Mouse (Mus musculus) adrenal gland, adult 8-10 months (tissue): Measurements from ENCODE around the gene Eid2. TPM values are rescaled to one million over a fixed set of nuclear protein-coding genes. Genes with fewer than 3 reads are reported as not detected.
"Not testable (repeated sequence)": the region's sequence is repeated elsewhere in the genome, so short reads cannot be mapped to it uniquely, and the experiment has no call there.

Experiments
- DNase-seq: peaks from one replicate; pipeline ENCODE4 v3.0.0; 2022
- total RNA-seq, 4 experiments: library from RNA; stranded (reverse); gene quantifications; 2 replicates each; pipeline ENCODE4 v1.2.4; 2022

Gene Eid2
- 10 to 100 TPM; 22.6 to 28.2 (median 24.6) TPM for total RNA-seq

DNA sequence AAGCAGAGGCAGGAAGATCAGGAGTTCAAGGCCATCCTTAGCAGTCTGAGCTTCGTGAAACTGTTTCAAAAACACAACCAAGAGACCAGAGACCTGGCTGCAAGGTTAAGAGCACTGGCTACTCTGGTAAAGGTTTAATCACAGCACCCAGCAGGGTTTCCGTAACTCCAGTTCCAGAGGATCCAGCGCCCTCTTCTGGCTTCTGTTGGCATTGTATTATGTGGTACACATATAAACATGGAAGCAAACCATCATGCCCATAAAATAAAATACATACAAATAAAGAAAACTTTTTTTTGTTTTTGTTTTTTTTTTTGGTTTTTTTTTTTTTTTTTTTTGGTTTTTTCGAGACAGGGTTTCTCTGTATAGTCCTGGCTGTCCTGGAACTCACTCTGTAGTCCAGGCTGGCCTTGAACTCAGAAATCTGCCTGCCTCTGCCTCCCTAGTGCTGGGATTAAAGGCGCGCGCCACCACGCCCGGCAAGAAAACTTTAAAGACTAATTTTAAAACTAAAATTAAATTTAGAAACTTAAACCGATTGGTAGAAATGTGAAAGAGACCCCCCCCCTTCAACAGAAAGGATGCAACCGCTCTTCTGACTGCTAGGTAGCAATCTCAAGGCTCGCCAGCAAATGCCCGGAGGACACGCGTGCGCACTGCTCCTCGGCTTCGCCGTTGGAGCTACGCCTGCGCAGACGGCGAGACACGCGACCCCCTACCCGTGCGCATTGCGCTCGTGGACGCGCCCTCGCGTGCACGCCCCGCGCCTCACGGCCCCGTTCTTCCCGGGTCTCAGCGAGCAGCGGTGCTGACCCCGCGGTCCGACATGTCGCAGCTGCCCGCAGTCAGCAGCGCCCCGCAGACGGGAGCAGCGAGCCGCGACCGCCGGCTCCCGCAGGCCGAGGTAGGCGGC lies at the start of gene Eid2:
Eid2 (plus strand) TSS at position 753 of the 913 bp plus-strand sequence.
- DNase-seq = peak; percentile 75

DNA sequence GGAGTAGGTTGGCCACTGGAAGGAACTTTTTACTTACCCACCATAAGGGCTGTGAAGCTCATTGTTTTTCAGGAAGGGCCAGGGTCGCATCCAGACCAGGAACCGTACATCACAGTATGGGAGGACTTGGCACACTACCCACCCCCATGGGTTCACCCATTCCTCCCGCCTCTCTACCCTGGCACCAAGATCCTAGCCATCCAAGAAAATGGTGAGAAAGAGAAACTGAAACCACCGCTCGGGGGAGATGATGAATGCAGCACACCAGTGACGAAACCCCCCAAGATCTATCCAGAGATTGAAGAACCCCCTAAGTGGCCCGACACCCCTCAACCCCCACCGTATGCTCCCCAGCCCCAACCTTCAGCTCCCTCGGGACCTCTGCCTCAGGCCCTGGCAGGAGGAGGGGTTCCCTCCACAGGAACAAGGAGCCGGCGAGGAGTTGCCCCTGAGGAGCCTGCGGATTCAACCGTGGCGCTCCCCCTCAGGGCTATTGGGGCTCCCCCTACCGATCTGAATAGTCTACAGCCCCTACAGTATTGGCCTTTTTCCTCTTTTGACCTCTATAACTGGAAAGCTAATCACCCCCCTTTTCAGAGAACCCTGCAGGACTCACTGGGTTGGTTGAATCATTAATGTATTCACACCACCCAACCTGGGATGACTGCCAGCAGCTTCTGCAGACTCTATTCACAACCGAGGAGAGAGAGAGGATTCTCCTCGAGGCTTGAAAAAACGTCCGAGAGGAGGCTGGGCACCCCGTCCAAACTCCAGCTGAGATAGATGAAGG lies 48.5 kb upstream of the Eid2 start:
- DNase-seq = not testable (repeated sequence)

DNA sequence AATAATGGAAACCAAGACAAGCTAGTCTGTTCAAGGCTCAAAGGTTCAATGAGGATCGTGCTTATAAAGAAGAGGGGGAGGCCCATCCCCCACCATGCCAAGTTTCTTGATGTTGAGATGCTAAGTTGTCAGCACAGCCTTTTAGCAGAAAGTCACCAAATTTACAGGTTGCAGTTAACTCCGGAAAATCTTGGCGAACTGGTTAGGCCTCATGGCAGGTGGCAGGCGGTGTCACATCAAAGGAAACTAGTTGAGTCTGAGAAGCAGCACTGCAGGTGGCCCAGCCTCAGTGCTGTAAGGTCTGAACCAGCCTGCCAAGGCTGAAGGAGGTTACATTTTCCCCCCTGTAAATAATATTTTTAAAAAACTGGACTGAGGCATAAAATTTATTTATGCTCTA lies 40.8 kb upstream of the Eid2 start:
- DNase-seq = not testable (repeated sequence)

DNA sequence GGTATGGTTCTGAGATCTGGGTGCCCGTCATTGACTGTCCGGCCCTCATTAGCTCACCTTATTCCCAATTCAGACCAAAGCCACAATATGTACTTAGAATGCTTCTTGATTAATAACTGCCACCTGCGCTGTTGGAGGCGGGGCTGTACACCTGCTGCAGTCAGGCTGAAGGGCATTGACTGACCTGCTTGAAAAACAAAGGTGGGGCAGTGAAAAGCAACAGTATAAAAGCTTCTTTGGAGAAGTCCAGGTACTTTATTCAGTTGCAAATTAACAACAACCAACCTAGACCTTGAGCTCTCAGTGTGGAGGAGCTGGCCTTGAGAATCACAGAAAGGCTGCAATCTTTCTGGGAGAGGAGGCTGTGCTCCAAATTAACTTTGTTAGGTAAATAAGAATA lies 40.3 kb upstream of the Eid2 start:
- not testable (repeated sequence) for DNase-seq

DNA sequence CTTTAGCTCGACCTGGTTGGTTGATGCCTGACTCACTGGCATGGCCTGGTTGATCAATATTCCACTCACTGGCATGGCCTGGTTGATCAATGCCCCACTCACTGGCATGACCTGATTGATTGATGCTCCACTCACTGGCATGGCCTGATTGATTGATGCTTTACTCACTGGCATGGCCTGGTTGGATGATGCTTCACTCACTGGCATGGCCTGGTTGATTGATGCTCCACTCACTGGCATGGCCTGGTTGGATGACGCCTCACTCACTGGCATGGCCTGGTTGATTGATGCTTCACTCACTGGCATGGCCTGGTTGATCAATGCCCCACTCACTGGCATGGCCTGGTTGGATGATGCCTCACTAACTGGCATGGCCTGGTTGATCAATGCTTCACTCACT lies 23.7 kb upstream of the Eid2 start:
- not testable (repeated sequence) for DNase-seq

DNA sequence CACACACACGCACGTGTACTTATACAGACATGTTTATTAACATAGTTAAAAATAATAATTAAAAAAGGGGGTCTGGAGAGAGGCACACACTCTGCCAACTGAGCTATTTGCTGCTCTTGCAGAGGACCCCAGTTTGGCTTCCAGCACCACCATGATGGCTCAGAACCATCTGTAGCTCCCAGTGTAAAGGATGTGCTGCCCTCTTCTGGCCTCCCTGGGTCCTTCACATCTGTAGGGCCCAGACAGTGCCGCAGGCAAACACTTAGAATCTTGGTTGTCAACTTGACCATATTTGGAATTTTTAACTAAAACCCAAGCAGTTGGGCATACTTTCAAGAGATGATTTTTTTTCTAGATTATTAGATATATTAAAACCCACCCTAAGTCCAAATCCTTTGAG lies 18.7 kb upstream of the Eid2 start:
- DNase-seq = no peak

DNA sequence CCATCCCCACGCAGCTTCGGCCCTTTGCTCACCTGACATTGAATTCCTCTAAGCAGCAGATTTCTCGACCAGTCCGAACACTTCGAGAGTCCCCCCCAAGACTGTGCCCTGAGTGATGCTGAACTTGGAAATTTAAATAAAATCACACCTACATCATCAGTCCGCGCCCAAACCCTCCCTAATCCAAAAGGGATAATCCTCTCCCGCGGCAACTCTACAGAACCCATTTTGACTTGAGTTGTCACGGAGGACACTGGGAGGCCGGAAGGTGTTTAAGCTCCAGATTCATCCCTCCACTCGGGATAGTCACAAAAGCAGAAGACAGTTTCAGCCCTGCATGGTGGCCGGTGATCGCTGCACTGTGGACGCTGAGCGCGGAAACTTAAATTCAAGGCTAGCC lies 15.7 kb upstream of the Eid2 start:
- no peak for DNase-seq

DNA sequence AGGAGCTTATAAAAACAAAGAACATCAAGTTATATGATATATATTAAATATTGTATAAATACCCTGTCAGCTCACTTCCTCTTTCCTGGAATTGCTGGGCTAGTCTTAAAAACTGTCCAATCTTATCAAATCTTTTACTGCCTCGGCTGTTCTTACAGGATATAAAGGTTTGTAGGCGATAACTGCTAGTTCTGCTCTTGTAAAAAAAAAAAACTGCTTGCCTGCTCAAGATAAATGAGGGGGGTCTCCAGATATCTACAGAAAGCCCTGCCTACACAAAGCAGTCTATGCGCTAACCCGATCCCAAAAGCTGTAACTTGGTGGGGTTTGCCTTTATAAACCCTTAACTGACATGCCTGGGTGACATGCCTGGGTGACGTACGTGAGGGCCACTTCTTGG lies 13.1 kb upstream of the Eid2 start:
- DNase-seq = no peak

DNA sequence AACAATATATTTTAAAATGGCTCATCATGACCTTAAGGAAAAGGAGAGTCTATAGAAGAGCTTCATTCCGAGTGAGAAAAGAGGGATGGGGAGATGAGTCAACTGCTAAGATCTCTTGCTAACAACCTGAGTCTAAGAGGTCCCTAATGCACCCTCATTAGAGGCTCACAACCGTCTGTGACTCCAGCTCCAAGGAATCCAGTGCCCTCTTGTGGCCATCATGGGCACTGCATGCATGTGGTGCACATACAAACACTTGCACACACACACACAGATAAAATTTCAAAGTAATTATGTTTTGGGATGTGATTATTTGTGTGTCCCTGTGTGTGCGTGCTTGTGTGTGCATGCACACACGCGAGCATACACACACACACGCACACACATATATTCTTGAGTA lies 12.2 kb upstream of the Eid2 start:
- no peak for DNase-seq

DNA sequence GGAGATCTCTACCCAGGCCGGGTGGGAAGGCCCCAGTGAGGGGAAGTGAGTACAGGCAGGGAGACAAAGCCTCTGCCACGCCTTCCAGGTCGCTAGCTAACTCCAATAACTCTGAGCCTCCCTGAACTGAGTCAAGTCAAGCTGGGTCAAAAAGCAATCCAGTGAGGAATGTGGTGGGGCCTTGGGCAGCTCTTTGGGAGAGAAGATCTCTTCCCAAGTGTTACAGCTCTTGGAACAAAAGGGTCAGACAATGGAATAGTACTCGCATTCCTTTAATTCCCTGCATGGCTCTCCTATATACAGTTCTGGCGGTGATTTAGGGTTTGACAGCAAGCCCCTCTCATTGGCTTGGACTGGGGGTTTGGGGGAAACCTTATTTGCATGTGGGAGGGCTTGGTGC lies 4.8 kb upstream of the Eid2 start:
- no peak for DNase-seq

DNA sequence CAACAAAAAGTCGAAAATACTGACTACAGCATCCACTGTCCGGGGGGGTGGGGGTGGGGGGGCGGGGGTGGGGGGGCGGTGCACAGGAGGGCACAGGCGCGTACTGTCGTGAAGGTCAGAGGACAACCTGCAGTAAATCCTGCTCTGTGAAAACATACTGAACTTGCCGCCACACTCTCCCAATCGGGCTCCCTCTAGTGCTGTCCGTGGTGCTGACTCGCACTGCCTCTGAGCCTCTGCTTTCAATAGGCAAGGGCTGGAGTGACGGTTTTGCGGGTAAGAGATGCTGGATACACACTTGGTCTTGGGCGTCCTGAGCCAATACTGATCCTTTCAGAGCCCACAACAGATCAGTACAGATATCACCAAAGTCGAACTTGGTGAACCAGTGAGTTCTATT lies 3.9 kb upstream of the Eid2 start:
- DNase-seq = peak; percentile 42

DNA sequence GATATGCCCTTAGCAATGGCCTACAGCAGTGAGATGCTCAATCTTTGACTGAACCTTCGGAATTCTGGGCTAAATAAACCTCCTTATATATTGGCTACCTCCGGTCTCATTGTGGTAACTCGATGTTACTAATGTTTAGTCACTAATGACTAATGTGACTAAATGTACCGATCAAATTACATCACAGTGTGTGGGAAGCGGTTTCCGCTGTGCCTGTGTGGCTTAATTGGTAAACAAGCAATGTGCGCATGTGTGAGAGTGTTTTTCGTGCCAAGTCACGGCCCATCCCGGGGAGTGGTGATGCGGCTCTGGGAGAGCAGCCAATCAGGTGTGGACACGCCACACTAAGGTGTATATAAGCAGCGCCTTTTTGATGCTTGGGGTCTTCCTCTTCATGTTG lies 2.3 kb upstream of the Eid2 start:
- no peak for DNase-seq

DNA sequence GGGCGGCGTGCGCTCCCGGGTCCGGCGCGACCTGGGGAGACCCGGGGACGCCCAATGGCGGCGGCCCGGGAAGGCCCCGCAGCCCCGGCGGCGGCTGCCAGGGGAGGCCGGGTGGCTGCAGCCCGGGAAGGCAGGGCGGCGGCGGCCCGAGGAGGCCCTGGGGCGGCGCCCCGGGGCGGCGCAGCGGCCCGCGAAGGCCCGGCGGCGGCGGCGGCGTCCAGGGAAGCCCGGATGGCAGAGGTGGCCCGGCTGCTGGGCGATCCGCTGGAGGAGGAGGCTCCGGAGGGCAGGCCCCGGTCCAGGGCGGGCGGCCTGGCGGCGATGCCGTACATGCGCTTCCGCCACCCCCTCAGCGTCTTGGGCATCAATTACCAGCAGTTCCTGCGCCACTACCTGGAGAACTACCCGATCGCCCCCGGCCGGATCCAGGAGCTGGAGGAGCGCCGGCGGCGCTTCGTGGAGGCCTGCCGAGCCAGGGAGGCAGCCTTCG lies 406 bp downstream of the Eid2 start:
- DNase-seq = peak; percentile 40

DNA sequence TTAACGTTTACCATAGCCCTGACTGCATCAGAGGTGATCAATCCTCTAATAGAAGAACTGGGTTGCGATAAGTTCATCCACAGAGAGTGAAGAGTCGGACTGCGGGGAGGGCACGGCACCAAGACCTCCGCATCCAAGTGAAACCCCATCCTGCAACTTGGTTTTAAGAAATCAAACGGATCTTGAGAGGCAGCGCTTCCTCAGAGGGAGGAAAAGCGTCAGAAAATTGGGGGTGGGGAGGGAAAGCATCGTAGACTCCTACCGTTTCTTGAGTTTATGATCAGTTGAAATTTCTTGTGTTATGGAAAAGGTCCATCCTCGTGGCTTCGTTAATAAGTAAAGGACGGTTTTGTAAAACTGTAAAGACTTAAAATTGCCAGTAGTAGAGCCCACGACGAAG lies 895 bp downstream of the Eid2 start:
- no peak for DNase-seq

DNA sequence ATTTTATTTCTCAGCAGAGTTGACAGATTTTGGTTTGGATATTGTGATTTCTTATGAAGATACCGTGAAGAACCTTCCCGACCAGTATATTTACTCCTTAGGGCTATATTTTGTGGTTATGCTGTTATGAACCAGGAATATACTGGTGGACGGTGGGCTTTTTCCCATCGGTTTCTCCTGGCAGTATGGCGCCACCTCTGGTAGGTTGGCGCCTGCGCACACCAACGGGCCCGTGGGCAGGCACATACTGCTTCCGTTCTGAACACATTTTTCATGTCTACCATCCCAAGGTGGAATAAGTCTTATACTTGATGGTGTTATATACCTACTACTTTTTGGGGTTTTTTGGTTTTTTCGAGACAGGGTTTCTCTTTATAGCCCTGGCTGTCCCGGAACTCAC lies 1.7 kb downstream of the Eid2 start:
- no peak for DNase-seq

DNA sequence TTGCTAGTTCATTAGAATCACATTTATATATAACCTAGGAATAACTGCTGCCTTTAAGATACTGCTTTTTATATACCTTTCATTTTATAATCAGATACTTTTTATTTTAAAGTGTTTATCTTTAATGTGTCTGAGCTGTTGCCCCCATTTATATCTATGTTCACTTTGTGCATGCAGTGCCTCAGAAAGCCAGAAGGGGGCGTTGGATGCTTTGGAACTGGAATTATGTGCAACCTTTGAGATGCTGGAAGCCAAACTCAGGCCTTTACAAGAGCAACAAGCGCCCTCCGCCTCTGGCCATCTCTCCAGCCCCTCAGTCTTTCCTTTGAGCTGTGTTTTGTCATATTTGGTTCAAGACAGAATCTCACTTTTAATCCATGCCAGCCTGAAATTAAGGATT lies 4.1 kb downstream of the Eid2 start:
- no peak for DNase-seq

DNA sequence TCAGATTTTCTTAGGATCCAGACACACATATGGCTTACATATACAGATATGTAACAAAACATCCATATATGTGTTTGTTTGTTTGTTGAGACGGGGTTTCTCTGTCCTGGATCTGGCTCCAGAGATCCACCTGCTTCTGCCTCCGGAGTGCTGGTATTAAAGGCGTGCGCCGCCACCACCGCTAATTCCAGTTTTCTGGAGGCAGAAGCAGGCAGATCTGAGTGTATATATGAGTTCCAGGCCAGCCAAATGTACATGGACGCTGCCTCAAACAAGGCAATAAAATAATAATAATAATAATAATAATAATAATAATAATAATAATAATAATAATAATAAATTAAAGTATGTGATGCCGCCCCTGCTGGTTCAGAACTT lies 9.5 kb downstream of the Eid2 start:
- DNase-seq = no peak

DNA sequence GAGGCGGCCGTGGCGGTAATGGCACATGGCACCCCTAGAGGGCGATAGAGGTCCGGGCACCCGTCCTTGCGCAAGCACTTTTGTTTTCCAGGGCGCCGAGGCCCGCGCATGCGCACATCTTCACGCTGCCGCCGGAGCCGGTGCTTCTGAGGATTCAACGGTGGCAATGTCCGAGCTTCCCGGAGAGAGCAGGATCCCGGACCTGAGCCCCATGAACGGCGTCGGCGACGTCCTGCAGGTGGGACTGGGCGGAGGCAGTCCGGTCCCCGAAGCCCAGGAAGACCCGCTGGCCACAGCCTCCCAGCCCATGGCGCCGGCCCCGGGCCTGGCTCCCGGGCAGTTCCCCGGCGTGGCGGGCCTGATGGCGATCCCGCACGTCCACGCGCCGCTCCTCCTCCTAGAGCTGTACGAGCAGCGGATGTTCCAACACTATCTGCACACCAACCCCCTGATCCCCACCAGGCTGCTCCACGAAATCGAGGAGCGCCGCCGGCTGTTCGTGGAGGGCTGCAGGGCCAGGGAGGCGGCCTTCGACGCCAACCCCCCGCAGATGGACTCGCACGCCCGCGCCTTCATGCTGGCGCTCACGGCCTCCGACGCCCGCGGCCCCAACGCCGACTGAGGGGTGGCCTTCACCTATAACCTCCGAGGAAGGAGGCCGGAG lies 10.1 kb downstream of the Eid2 start, which contains the start of gene Eid2b:
Eid2b (plus strand) TSS at position 125 of the 664 bp plus-strand sequence.
- peak; percentile 91 for DNase-seq

DNA sequence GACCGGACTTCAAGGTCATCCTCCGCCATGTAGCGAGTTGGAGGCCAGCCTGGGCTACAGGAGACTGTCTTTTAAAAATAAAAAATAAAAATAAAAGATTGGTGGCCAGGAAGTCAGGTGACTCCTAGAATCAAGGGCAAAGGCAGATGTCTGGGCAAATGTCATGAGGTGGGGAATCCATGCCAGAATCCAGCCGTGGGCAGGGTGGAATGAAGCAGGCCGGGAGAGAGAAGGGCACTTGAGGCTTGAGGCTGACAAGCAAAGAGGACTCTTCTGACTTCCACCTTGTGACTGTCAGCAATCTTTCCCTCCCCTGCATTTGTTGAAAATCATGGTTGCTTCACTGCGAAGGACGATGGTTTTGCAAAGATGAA lies 10.6 kb downstream of the Eid2 start:
- DNase-seq = no peak

DNA sequence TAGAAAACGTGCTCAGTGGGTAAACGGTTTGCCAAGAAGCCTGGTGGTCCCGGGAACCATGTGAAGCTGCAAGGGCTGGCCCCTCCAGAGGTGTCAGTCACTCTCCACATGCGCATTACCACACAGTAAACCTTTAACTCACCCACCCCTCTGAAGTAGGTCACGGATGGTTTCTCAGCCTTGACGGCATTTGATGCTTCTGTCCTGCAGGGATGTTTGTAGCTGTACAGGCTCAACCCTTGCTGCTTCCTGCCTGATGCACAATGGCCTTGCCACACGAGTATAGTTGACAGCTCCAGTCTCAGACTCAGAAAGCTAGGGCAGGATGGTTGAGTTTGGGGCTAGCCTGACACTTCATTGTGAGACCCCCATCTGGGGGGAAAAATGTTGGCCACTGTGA lies 12.9 kb downstream of the Eid2 start:
- no peak for DNase-seq

DNA sequence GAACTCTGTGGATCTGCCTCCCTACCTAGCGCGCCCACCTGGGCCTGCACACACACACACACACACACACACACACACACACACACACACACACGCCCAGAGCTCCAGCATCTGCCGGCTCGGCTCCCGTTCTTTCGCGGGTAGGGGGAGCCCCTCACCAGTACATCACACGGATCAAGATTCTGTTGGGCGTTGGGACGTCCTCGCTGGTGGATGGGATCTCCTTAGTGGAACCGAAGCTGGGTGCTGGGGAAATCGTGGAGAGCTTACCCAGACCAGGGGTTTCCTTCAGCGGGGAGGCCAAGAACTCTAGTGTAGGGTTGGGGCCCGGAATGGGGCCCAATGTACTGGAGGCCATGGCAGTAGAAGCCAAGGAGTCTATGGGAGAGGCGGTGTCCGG lies 22.5 kb downstream of the Eid2 start:
- DNase-seq = no peak

DNA sequence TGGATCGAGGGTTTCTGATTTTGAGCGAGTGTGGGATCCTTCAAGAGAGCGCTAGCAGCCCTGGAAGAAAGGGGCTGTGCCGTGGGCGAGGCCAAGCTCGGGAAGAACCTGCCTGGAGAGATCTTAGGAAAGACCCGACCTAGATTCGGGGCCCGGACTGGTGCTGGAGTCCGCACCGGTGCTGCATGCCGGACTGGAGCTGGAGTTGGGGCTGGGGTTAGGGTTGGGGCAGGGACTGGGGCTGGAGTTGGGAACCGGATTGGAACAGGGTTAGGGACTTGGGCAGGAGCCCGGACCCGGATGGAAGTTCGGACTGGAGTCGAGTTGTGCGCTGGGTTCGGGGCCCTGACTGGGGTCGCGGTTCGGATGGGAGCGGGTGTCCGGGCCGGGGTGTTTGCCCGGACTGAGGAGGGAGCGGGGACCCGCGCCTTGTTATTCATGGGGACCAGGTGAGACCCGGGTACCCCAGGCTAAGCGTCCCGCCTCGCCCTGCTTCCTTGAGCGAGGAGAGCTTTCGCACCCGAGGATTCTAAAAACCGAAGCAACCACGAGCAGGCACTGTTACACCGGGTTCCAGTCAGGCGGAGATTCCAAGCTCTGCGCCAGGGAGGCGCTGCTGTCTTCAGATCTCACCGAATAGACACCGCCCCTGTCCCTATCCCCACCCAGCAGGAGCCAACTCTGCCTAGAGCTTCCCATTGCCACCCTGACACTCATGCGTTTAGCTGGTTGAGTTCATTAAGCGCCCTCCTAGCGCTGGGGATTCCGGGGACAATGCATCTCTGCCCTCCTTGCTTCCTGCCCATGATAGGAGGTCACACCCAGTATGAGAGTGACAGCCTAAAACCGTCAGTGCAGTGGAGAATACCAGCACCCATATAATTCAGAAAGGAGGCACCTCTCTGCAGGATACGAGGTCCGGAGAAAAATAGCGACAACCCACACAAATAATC lies 23.2 kb downstream of the Eid2 start, which contains the start of gene Selenov:
Selenov (minus strand) TSS at position 549 of the 953 bp plus-strand sequence.
- no peak for DNase-seq
